Mouse (Mus musculus): Measurements from ENCODE around the gene Eef1a2. TPM values are rescaled to one million over a fixed set of nuclear protein-coding genes. Genes with fewer than 3 reads are reported as not detected.
"Not testable (repeated sequence)": the region's sequence is repeated elsewhere in the genome, so short reads cannot be mapped to it uniquely, and the experiment has no call there.

Gene Eef1a2
- 100 to 1,000 TPM; 460 to 501 TPM for total RNA-seq (2021)

GRCm38 (mm10) chr2:181156248-181157121 is at the start of gene Eef1a2:
Eef1a2 (minus strand) TSS chr2:181157014.
- DNase-seq, result peak; percentile 56

GRCm38 (mm10) chr2:181206118-181206517 is 49.3 kb upstream of the Eef1a2 start:
- DNase-seq, result no peak

DNA sequence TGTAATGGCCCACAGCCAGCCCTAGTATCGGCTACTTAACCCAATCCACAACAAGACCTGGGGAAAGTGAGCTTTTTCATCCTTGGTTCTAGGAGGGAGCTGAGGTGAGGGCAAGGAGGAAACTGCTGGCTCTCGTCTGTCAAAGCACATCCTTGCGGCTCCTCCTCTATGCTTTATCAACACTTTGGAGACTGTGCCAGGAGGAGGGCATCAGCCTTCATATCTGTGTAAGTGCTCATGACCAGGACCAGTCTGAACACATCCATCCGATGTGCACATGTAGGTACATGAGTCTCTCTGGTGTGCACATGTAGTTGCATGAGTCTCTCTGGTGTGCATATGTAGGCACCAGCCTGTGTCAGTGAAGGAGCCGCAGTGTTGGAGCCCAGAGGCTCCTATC is 48.9 kb upstream of the Eef1a2 start:
- no peak for DNase-seq

DNA sequence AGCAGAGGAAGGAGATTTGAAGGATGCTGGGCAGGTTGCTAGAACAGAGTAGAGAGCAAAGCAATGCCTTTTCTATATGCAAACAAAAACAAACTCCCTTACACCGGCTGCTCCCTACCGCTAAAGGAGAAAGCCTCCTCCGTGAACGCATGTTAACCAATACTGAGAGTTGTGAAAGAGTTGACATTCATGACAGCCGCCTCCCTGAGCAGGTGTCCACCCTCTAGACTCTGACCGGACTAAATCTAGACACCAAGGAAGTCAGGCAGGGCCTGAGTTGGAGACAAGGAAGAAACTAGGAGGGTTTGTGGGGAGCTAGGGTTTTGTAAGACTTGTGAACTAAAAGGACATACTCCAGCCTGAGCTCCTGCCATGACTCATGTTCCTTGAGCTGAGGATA is 46.1 kb upstream of the Eef1a2 start:
- no peak for DNase-seq

- DNase-seq, result no peak
These were observed 45.6 kb upstream of the Eef1a2 start, which contains the start of gene Ptk6 for GRCm38 (mm10) chr2:181202422-181202821. Ptk6 (minus strand) TSS chr2:181202789.

DNA sequence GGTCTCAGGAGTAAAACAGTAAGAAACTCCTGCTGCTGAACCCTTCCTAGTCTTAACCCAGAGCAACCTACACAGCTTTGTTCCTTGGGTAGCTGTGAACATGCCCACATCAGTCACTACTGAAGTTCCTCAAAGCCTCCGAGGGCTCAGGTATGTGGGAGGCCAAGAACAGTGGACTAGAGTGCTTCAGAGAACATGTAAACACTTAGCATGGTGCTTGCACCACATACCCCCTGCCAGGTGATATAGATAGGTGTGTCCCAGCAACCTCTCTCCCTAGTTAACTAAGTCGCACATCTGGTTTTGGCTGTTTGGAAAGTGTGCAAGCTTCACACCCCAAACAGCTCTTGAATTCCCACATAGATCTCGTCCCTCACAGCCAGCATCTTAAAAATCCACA is 44.8 kb upstream of the Eef1a2 start:
- DNase-seq, result no peak

- DNase-seq, result no peak
These were observed 40.0 kb upstream of the Eef1a2 start for GRCm38 (mm10) chr2:181196628-181197300.

DNA sequence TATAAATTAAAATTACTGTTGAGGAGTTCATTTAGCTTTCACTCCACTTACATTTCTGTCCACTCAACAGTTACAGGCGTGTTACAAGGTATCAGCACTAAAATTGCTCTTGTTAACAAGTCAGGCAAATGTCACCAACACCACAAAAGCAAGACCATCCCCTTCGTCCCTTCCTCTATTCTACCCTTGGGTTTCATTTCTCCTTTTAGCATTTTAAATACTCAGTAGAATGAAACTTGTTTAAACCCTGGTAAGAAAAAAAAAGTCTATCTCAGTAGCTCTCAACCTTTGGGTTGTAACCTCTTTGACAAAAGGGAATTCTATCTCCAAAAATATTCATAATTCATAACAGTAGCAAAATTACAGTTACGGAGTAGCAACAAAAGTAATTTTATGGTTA is 36.2 kb upstream of the Eef1a2 start:
- DNase-seq, result no peak

DNA sequence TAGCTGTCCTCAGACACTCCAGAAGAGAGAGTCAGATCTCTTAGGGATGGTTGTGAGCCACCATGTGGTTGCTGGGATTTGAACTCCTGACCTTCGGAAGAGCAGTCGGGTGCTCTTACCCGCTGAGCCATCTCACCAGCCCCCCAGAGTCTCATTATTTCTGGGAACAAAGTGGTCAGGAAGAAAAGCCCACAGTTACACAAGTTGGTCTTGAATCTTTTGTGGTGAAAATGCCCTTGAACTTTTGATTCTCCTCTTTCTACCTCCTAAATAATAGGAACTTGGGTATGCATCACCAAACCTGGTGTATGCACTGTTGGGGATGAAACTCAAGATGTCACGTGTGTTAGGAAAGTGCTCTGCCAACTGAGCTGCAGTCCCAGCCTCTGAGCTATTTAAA is 35.1 kb upstream of the Eef1a2 start:
- no peak for DNase-seq

GRCm38 (mm10) chr2:181191385-181191784 is 34.6 kb upstream of the Eef1a2 start:
- not testable (repeated sequence) for DNase-seq

DNA sequence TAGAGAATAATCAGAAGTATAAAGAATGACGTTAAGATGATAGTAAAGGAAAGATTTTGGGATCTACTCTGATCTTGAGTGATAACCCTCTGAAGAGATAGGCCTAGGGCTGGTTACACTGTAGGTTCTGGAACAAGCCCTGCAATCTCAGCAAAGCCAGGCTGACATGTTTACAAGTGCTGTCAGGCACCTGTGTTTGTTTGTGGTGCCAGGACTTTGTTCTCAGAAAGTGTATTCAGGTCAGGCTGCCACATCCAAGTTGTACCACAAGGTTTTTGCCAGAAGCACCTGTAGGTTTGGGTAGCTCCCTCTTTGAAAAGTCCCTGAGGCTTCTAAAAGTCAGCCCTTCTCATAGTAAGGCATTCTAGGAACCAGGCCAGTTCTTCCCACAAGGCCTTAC is 32.5 kb upstream of the Eef1a2 start:
- no peak for DNase-seq

DNA sequence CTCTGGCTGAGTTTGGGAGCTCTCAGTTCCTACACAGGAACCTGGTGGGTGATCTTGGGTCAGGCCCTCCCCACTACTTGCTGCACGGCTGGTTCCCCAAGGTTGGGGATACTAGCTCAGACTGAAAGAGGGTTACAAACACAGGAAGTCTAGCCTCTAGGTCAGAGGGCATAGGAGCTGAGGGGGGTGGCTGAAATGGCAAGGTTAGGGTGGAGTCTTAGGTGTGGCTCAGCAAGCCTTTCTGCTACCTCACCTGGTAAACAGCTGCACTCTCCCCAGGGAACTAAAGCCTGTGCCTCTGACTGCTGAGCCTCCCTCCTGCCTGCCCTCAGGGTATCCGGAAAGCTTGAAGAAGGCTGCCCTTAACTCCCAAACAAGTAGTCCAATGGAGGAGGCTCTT is 31.9 kb upstream of the Eef1a2 start:
- DNase-seq, result no peak

DNA sequence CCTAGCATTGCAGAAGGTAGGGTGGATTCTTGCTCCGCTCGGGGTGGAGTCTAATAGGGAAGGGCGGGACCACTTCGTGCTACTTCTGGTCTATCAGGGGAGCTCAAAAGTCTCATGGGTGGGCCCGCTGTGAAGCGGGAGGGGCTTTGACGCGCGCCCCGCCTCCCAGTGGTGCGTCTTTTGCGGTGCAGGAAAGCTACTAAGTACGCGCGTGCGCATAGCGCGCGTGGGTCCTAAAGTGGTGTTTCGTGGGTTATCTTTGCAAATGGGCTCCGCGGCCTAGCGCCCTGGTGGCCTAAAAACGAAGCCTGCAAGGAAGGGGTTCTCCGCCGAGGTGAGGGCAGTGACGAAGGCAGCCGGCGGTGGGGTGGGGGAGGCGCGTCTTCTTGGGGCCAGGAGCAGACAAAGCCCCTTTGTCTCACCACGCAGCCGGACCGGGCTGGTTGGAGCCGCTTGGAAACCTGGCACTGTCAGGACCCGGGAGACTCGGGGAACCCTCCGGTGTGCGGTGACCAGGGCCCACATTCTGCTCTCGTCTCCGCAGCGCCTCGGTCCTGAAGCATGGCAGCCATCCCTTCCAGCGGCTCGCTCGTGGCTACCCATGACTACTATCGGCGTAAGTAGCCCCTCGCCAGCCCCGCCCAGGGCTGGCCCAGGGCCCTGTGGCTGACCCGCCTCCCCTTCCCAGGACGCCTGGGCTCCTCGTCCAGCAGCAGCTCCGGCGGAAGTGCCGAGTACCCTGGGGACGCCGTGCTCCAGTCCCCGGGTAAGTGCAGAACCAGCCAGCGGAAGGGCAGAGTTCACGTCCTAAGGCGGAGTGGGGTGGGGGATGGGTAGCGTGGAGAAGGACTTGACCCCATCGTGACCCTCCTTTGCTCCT is 30.5 kb upstream of the Eef1a2 start, which contains the start of gene Ppdpf:
Gene Ppdpf, plus strand, starts transcription at position 127 of the 880 bp plus-strand sequence.
- peak; percentile 91 for DNase-seq

- DNase-seq, result peak; percentile 89
These were observed 29.8 kb upstream of the Eef1a2 start for GRCm38 (mm10) chr2:181186635-181187034.

- DNase-seq, result no peak
These were observed 24.1 kb upstream of the Eef1a2 start for GRCm38 (mm10) chr2:181180898-181181297.

DNA sequence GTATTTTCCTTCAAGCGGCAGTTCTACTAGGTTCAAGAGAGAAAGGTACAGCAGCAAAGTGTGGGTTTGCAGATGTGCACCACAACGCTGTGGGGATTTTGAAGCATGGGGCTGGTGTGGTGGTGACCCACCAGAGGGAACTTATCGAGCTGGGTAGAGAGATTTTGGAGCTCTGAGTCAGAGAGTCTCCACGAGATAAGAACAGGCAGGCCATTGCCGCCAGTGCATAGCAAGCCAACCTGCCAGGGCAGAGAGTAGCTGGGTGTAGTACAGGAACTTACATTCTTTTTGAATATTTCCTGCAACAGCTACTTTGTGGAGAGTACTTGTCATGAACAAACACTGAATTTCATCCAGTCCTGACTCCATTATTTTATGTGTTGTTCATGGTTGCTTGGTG is 21.7 kb upstream of the Eef1a2 start:
- no peak for DNase-seq

DNA sequence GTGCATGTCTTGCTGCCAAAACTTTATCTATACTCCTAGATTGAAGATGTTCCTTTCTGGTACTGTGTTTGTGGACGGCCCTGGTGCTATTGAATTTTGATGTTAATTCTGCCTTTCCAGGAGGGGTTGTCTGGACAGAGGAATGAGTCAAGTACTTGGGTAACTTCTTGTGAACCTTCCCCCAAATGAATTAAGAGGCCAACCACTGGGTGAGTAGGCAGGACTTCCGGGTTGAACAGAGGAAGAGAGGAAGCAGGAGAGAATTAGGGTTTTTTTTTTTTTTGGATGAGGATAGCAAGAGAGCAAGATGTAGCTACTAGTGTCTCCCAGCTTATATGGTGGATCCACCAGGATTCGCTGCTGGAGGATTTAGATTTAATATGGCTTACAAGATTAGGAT is 21.2 kb upstream of the Eef1a2 start:
- DNase-seq, result no peak

GRCm38 (mm10) chr2:181174646-181175045 is 17.8 kb upstream of the Eef1a2 start:
- DNase-seq, result no peak

DNA sequence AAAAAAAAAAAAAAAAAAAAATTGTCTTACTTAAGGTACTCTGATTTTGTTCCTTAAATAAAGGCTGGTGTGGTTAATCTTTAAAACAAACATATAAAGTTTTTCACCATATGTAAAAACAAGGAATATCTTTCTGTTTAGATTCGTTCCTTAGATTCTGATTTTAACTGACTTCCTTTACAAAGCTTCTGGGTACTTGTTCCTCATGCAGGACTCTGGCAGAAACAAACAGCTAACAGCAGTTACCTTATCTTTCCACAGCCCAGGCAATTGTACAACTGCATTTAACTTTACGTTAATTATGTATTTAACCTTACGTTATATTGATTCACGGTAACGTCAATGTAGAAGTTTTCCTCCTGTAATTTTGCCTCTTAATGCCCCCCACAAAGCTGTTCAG is 9.7 kb upstream of the Eef1a2 start:
- no peak for DNase-seq

DNA sequence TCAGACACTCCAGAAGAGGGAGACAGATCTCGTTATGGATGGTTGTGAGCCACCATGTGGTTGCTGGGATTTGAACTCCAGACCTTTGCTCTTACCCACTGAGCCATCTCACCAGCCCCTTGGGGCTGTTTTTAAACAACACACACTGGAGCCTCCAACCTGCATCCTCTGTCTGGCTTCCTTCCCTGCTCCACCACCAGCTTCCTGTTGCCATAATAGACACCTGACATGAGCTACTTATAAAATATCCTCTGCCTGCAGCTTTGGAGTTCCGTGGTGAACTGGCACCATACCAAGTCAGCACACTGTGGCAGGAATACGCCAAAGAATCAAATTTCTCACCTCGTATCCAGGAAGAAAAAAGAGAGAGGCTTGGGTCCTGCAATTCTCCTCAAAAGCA is 4.0 kb upstream of the Eef1a2 start:
- no peak for DNase-seq

- no peak for DNase-seq
These were observed 3.0 kb upstream of the Eef1a2 start for GRCm38 (mm10) chr2:181159771-181160170.

- DNase-seq, result peak; percentile 71
These were observed 2.3 kb upstream of the Eef1a2 start for GRCm38 (mm10) chr2:181159091-181159514.

DNA sequence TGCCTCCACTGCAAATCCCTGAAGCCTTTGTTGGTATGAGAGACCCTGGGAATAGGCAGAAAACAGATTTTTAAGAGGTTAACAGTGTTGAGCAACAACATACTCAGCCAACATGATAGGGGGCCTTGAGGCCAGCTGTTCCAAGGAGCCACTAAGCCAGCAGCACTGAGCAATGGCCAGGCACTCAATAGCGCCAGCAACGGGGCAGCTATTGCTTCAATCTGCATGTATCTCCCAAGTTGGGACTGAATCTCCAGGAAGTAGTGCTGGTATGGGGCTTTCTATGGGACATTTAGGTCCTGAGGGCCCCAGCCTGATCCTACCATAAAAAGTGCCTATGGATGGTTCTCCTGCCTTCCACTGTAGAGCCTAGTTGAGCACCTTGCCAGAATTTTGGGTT is 1.7 kb upstream of the Eef1a2 start:
- DNase-seq, result no peak
